Mouse (Mus musculus) neural tube, embryonic 12.5 days (tissue): ENCODE results near the gene Lasp1. TPM values are rescaled to one million over a fixed set of nuclear protein-coding genes. Genes with fewer than 3 reads are reported as not detected.
"Not testable (repeated sequence)": the region's sequence is repeated elsewhere in the genome, so short reads cannot be mapped to it uniquely, and the experiment has no call there.

Source experiments
- ATAC-seq: fragments of 200-750 bp; cut with Nextera tagmentation; 2 replicates; pipeline ENCODE4 v1.8.0; 2017; ENCODE audit warnings: low read depth, mild to moderate bottlenecking, moderate TSS enrichment, moderate library complexity; ENCODE audit not compliant: low FRiP score
- H3K27ac ChIP-seq: fragments of 300-500 bp; sonication (generic); 2 replicates; pipeline ENCODE4 v1.5.1; 2016
- H3K27me3 ChIP-seq: fragments of 300-500 bp; sonication (generic); replicated peaks from 2 replicates; pipeline ENCODE4 v1.6.1; 2016; ENCODE audit warnings: mild to moderate bottlenecking
- H3K36me3 ChIP-seq: fragments of 300-500 bp; sonication (generic); 2 replicates; pipeline ENCODE4 v1.6.1; 2016; ENCODE audit warnings: mild to moderate bottlenecking
- H3K4me1 ChIP-seq: fragments of 300-500 bp; sonication (generic); 2 replicates; pipeline ENCODE4 v1.6.1; 2016
- H3K4me2 ChIP-seq: fragments of 300-500 bp; sonication (generic); replicated peaks from 2 replicates; pipeline ENCODE4 v1.6.1; 2016; ENCODE audit warnings: mild to moderate bottlenecking
- H3K4me3 ChIP-seq: fragments of 300-500 bp; sonication (generic); 2 replicates; pipeline ENCODE4 v1.5.1; 2016
- H3K9ac ChIP-seq: fragments of 300-500 bp; sonication (generic); 2 replicates; pipeline ENCODE4 v1.6.1; 2016; ENCODE audit warnings: mild to moderate bottlenecking
- H3K9me3 ChIP-seq: fragments of 300-500 bp; sonication (generic); 2 replicates; pipeline ENCODE4 v1.6.1; 2016; ENCODE audit warnings: mild to moderate bottlenecking
- WGBS: fragments of 180-500 bp; shearing (Covaris S2); methylation state at CpG from one replicate; pipeline ENCODE4 v1.1.7; 2016; 5-methylcytosine and 5-hydroxymethylcytosine counted together
- polyA plus RNA-seq: library from polyadenylated mRNA; unstranded; fragments of >200 nt; fragmentation: Nextera tagmentation; extraction: Ambion mirVana; gene quantifications from 2 replicates; pipeline ENCODE4 v1.2.1, GENCODE M21; 2016

The Lasp1 gene
- polyA plus RNA-seq, 1 experiment from 2014 or later = 105 TPM

DNA sequence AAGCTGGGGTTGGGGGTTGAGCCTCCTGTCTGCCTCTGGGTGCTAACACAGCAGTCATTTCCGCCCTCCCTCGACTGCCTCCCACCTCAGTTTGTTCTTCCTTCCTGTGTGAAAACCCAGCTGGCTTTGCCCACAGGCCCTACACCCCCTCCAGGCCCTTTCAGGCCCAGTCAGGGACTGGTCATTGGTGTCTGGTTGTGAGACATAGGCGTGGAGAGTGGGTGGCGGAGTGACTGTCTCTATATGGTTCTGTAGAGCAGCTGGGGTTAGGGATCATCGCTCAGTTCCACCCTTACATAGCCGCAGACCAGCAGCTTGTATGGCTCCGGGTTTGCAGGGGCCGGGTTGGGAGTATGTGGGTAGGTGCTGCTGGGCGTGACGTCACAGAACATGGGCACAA is 26.5 kb downstream of the Lasp1 start:
- 86% methylated on average over 10 of the region's 10 CpGs for WGBS
- ATAC-seq = no peak
- Histone ChIP-seq H3K4me2 (no peak overlapping the region), H3K36me3 (peaks cover 65% of the 10 kb centered on the region), H3K27me3 (no peaks in the 10 kb centered on the region), H3K4me3 (no peak overlapping the region), H3K9me3 (no peaks in the 10 kb centered on the region), H3K4me1 (peaks cover 3% of the 10 kb centered on the region; the same call in 1 of the 2 replicates), H3K27ac (no peak overlapping the region), H3K9ac (no peak overlapping the region)

DNA sequence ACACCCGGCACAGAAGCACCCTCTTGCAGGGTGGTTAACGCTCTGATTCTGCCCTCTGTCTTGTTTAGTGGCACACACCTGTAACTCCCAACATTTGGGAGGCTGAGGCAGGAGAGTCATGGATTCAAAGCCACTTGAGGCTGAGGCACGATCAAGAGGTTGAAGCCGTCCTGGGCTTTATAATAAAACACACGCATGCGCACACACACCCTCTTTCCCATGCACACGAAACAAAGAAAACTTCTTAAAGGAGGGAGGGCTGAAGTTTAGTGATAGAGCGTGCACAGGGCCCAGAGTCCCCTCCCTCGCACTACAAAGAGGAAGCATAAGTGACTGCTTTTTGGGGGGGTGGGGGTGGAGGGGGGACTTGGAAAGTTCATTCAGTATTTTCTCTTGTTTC is 27.2 kb downstream of the Lasp1 start:
- WGBS = 87% methylated on average over 9 of the region's 9 CpGs
- Histone ChIP-seq H3K9me3 (no peaks in the 10 kb centered on the region), H3K4me2 (no peak overlapping the region), H3K27ac (no peak overlapping the region), H3K4me1 (peaks cover 3% of the 10 kb centered on the region; the same call in 1 of the 2 replicates), H3K9ac (no peak overlapping the region), H3K4me3 (no peak overlapping the region), H3K27me3 (no peaks in the 10 kb centered on the region), H3K36me3 (peaks cover 65% of the 10 kb centered on the region)
- no peak for ATAC-seq

DNA sequence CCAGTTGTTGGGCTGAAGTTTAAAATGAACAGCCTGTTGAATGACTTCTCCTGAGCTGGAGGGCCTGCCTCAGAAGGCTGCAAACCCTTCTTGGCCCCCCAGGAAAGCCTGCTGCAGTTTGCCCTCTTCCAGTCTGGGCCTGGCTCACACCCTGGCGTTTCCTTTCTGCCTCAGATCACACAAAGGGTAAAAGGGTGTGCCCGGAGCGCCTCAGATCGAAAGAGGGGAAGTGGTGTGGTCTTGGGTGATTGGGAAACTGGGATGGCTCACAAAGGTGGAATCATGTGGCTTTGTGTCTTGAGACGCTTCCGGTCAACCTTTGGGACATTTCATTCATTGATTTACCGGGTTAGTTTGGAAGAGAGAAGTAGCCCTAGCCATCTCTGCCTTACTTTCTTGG is 27.6 kb downstream of the Lasp1 start:
- 82% methylated on average over 7 of the region's 7 CpGs for WGBS
- peaks cover 61% of the 10 kb centered on the region for H3K36me3 ChIP-seq
- no peak overlapping the region for H3K9ac ChIP-seq
- no peak overlapping the region for H3K4me2 ChIP-seq
- peaks cover 3% of the 10 kb centered on the region; the same call in 1 of the 2 replicates for H3K4me1 ChIP-seq
- H3K27me3 ChIP-seq = no peaks in the 10 kb centered on the region
- ATAC-seq = no peak
- no peak overlapping the region for H3K4me3 ChIP-seq
- H3K9me3 ChIP-seq = no peaks in the 10 kb centered on the region
- H3K27ac ChIP-seq = no peak overlapping the region

DNA sequence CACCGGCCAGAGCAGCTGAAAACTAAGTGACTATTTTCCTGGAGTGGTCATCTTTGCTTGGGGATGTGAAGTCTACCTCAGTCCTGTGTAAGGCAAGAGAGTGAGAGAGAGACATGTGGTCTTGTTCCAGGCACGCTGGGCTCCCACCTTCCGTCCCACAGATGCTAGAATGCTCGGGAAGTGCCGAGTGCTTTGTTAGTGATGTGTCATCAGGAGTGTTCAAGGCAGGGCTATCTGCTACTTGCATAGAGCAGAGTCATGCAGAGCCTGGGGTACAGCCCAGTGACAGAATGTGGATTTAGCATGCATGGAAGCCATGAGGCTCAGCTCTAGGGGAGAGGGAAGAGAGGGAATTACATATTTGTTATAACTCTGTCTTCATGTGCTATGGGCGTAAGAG is 28.9 kb downstream of the Lasp1 start:
- H3K4me1 ChIP-seq = peaks cover 3% of the 10 kb centered on the region; the same call in 1 of the 2 replicates
- no peak overlapping the region for H3K27ac ChIP-seq
- no peak overlapping the region for H3K4me3 ChIP-seq
- no peaks in the 10 kb centered on the region for H3K27me3 ChIP-seq
- no peak overlapping the region for H3K9ac ChIP-seq
- no peak for ATAC-seq
- peaks cover 58% of the 10 kb centered on the region for H3K36me3 ChIP-seq
- 91% methylated on average over 6 of the region's 6 CpGs for WGBS
- H3K4me2 ChIP-seq = no peak overlapping the region
- no peaks in the 10 kb centered on the region for H3K9me3 ChIP-seq

DNA sequence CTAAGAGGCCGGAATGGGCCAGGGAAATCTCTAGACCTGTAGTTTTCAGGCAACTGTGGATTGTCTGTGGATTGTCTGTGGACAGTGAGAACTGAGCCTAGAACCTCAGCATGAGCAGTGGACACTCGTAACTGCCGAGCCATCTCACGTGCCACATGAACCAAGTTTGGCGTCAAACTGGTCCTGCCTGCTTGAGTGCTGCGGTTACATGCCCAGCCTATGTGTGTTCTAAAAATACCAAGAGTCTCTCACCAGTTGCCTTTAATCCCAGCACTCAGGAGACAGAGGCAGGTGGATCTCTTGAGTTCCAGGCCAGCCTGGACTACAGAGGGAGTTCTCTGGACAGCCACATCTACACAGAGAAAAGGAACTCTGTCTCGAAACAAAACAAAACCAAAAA is 30.6 kb downstream of the Lasp1 start:
- Histone ChIP-seq H3K9ac (no peak overlapping the region), H3K36me3 (peaks cover 63% of the 10 kb centered on the region)

DNA sequence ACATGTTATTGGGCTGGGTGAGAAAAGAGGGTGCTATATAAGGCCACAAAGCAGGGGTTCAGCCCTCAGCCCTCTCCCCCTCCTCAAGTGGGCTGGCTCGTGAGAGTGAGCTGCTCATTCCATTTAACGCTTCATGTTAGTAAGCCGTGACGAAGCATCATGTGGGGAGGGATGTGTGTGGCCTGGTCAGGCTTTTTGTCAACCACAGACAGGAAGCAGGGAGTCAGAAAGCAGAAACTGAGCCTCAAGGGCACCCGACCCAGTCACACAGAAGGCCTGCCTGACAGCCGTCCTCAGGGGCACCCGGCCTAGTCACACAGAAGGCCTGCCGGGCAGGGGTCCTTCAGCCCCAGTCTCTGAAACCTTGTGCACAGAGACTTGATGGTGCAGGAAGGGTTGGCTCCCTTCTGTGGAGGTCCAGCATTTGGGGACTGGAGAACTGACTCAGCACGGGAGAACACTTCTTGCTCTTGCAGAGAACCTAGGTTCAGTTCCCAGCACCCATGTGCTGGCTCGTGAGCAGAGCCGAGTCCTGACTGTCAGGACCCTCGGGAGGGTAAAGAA is 31.2 kb downstream of the Lasp1 start:
- no peak overlapping the region; the same call in 1 of the 2 replicates for H3K27ac ChIP-seq
- 79% methylated on average over 12 of the region's 12 CpGs for WGBS

More for the DNA sequence above, 30.6 kb downstream of the Lasp1 start:
- Histone ChIP-seq H3K27me3 (no peaks in the 10 kb centered on the region), H3K4me2 (no peak overlapping the region), H3K9me3 (no peaks in the 10 kb centered on the region), H3K4me3 (no peak overlapping the region), H3K27ac (no peak overlapping the region), H3K4me1 (peaks cover 3% of the 10 kb centered on the region; the same call in 1 of the 2 replicates)
- no peak for ATAC-seq
- 96% methylated on average over 7 of the region's 7 CpGs for WGBS

DNA sequence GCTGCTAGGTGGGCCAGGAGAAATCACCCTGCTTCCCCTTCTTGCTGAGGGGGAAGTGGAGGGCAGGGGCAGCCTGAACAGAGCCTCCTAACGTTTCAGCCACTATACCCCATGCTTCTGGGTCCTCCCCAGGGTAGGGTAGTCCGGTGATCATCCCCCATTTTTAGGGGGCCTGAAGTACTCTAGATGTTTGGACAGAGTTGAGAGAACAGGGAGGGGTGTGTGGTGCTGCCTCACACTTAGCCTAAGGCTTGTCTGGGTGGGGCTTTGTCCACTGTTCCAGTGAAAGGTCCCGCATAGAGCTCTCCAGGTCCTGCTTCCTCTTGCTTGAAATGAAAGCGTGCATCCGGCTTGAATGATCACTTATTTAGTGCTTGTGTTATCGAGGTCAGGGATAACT is 31.7 kb downstream of the Lasp1 start:
- H3K9me3 ChIP-seq = no peaks in the 10 kb centered on the region
- H3K27me3 ChIP-seq = no peaks in the 10 kb centered on the region
- H3K27ac ChIP-seq = no peak overlapping the region
- no peaks in the 10 kb centered on the region for H3K4me1 ChIP-seq
- no peak for ATAC-seq
- no peak overlapping the region for H3K4me2 ChIP-seq
- no peak overlapping the region for H3K4me3 ChIP-seq
- H3K36me3 ChIP-seq = peaks cover 63% of the 10 kb centered on the region
- WGBS = 87% methylated on average over 6 of the region's 6 CpGs
- H3K9ac ChIP-seq = no peak overlapping the region

More for the DNA sequence above, 31.2 kb downstream of the Lasp1 start:
- Histone ChIP-seq H3K27me3 (no peaks in the 10 kb centered on the region), H3K4me3 (no peak overlapping the region), H3K9me3 (no peaks in the 10 kb centered on the region), H3K36me3 (peaks cover 63% of the 10 kb centered on the region), H3K4me2 (no peak overlapping the region), H3K9ac (no peak overlapping the region), H3K4me1 (peaks cover 3% of the 10 kb centered on the region; the same call in 1 of the 2 replicates)
- no peak for ATAC-seq

DNA sequence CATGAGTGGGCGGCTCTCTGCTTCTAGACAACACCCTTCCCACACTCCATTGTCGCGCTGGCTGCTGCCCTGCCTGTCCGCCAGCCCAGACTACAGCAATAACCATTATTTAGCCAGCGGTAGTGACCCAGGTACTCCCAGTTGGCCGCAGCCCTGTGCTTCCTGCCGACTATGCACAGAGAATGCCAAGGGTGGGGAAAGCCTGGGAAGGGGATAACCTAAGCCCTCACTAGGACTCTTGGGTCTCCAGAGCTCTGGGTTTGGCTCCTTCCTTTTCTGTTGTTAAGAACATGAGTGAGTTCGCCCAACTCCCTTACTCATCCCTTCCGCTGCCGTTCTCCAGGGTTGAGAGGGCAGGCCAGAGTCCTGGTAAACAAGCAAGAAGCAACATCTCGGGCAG is 33.2 kb downstream of the Lasp1 start:
- no peak overlapping the region for H3K9ac ChIP-seq
- H3K4me1 ChIP-seq = no peaks in the 10 kb centered on the region
- H3K36me3 ChIP-seq = peaks cover 62% of the 10 kb centered on the region
- H3K9me3 ChIP-seq = no peaks in the 10 kb centered on the region
- no peaks in the 10 kb centered on the region for H3K27me3 ChIP-seq
- WGBS = 74% methylated on average over 11 of the region's 11 CpGs
- H3K4me2 ChIP-seq = no peak overlapping the region
- ATAC-seq = no peak
- no peak overlapping the region for H3K27ac ChIP-seq
- H3K4me3 ChIP-seq = no peak overlapping the region

DNA sequence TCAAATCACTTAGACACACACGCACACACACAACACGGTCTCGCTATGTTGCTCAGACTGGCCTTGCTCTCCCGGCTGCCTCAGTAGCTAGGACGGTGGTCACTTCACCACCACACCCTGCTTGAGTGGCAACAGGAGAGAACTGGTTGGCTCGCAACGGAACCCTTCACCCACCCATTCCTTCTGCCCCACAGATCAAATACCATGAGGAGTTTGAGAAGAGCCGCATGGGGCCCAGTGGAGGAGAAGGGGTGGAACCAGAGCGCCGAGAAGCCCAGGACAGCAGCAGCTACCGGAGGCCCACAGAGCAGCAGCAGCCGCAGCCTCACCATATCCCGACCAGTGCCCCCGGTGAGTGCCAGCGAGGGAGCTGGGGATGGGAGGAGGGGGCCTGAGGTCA is 34.6 kb downstream of the Lasp1 start:
- Histone ChIP-seq H3K36me3 (peaks cover 57% of the 10 kb centered on the region), H3K27me3 (no peaks in the 10 kb centered on the region), H3K4me3 (no peak overlapping the region), H3K9me3 (no peaks in the 10 kb centered on the region), H3K4me1 (no peaks in the 10 kb centered on the region), H3K27ac (no peak overlapping the region), H3K9ac (no peak overlapping the region), H3K4me2 (no peak overlapping the region)
- WGBS = 77% methylated on average over 15 of the region's 15 CpGs
- no peak for ATAC-seq

DNA sequence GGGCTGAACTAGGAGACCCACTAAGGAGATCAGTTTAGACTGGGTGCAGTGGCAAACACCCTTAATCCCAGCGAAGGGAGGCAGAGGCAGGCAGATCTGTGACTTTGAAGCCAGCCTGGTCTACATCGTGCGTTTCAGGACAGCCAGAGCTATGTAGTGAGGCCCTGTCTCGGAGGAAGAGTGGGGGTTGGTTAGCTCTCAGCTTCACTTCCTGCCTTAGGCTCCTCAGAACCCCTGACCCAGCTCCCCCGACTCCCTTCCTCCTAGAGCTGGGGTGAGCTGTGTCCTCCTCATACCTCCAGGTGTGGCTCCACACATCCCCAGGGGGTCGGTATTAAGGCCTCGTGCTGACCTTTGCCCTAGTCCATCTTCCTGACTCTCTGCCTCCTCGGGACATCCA is 37.7 kb downstream of the Lasp1 start:
- Histone ChIP-seq H3K36me3 (peaks cover 41% of the 10 kb centered on the region), H3K27ac (no peak overlapping the region), H3K4me1 (0 out of 2 replicates have a peak, but pooled peaks cover 5% of the 10 kb centered on the region), H3K9me3 (no peaks in the 10 kb centered on the region), H3K4me3 (no peak overlapping the region), H3K4me2 (no peak overlapping the region), H3K9ac (no peak overlapping the region), H3K27me3 (no peaks in the 10 kb centered on the region)
- WGBS = 73% methylated on average over 8 of the region's 8 CpGs
- no peak for ATAC-seq

DNA sequence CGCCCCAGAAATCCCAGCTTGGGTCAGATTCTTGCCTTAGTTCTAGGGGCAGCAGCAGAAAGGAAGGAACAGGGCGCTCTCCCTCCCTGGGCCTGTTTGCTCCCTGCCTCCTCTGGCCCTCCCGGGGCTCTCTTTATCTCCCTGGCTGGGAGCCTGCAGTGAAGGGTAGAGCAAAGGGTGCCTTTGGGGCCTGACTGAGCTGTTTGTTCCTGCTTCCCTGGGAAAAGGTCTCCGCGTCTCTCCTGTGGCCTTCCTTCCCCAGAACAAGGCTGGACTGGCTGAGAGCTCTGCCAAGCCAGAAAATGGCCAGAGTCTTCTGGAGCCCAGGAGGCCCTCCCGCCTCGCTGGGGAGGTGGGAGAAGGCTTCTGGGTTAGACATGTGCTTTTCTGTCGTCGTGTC is 38.3 kb downstream of the Lasp1 start:
- H3K9ac ChIP-seq, H3K4me3 ChIP-seq, H3K9me3 ChIP-seq, H3K27ac ChIP-seq, H3K4me2 ChIP-seq, H3K27me3 ChIP-seq, H3K4me1 ChIP-seq, ATAC-seq: not testable (repeated sequence)
- WGBS = 83% methylated on average over 9 of the region's 9 CpGs
- peaks cover 41% of the 10 kb centered on the region for H3K36me3 ChIP-seq

DNA sequence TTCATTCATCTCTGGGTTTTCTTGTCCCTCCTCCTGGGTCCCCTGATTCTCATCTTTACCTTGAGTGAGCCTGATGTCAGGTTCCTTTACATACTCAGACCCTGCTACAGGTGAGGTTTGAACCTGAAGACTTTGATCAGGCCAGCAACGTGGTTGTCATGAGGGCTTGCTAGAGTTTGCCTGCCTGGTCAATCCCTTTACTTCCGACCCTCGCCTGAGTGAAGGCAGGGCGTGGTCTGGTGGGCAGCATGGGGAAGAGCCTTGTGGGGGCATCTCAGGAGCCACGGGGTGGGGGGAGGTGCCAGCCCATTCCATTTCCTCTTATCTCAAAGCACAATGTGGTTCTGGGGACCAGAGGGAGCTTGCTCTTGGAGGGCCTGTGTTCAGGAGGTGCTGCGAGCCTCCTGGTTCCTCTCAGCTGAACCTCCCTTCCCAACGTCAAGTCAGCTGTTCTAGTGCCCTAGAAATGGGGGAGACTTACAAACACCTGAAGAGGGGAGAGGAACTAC is 38.9 kb downstream of the Lasp1 start:
- H3K9ac ChIP-seq = no peak overlapping the region
- peaks cover 41% of the 10 kb centered on the region for H3K36me3 ChIP-seq
- H3K27me3 ChIP-seq = no peaks in the 10 kb centered on the region
- H3K4me2 ChIP-seq = no peak overlapping the region
- H3K4me1 ChIP-seq = peaks cover 14% of the 10 kb centered on the region
- H3K27ac ChIP-seq = no peak overlapping the region
- no peak for ATAC-seq
- WGBS = 90% methylated on average over 7 of the region's 7 CpGs
- H3K9me3 ChIP-seq = no peaks in the 10 kb centered on the region
- H3K4me3 ChIP-seq = no peak overlapping the region

DNA sequence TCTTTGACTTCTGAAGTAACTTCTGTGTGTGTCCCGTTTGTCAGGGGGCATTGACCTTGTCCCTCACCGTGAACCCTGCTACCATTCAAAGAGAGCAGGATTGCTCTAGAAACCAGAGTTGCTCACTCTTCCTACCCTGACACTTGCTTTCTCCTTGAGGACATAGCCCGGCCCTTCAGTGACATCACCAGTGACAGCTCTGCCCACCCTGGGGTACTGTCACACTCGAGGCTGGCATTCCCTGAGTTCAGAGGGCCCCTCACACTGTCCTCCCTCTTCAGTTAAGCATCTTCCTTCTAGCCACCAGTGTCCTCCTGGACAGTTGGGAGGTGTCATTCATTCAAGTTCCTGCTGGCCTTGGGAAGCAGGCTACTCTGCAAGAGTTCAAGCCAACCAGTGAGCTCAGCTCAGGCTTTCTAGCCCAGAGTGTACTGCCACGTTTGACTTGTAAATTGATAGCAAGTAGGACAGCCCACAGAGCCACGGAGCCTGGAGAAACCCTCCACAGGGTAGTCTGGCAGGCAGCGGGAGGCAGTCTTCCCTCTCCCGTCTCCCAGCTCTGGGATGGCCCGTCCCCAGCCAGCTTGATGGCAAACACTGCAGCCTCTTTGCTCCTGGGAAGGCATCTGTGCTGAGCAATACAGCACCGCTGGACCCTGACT is 40.1 kb downstream of the Lasp1 start:
- H3K27me3 ChIP-seq = no peaks in the 10 kb centered on the region
- H3K4me3 ChIP-seq = no peak overlapping the region
- ATAC-seq = no peak
- no peaks in the 10 kb centered on the region for H3K9me3 ChIP-seq
- H3K9ac ChIP-seq = no peak overlapping the region
- peaks cover 34% of the 10 kb centered on the region for H3K36me3 ChIP-seq
- no peak overlapping the region for H3K4me2 ChIP-seq
- no peak overlapping the region for H3K27ac ChIP-seq
- H3K4me1 ChIP-seq = peaks cover 14% of the 10 kb centered on the region
- WGBS = 44% methylated on average over 10 of the region's 10 CpGs
